Mouse (Mus musculus) G1E (cell line): ENCODE measurements around the gene Sstr3.

ENCODE experiments used
- CTCF ChIP-seq: IDR thresholded peaks from 2 replicates; pipeline ENCODE4 v1.5.1; 2012; ENCODE audit warnings: low read depth, low read length, inconsistent platforms, mixed read lengths
- GATA1 ChIP-seq: IDR thresholded peaks from 2 replicates; pipeline ENCODE4 v1.6.1; 2012; ENCODE audit warnings: borderline replicate concordance, low read length, inconsistent platforms, mixed read lengths

- TF ChIP-seq GATA1 (no peak), CTCF (no peak)
Measured at GRCm38 (mm10) chr15:78548336-78548665, 3.8 kb upstream of the Sstr3 start.
